Mouse (Mus musculus) embryonic facial prominence, embryonic 10.5 days (tissue): ENCODE data around the gene Pcsk7. TPM values are rescaled to one million over a fixed set of nuclear protein-coding genes. Genes with fewer than 3 reads are reported as not detected.
A peak's percentile ranks its signal among the peaks of the same experiment; 100 is the strongest.

Source experiments
- DNase-seq: peaks from one replicate; pipeline ENCODE4 v3.0.0-alpha.2; 2017; ENCODE audit warnings: low spot score
- H3K27ac ChIP-seq: fragments of 300-500 bp; sonication (generic); replicated peaks from 2 replicates; pipeline ENCODE4 v1.5.1; 2016; ENCODE audit warnings: mild to moderate bottlenecking
- H3K27me3 ChIP-seq: fragments of 300-500 bp; sonication (generic); replicated peaks from 2 replicates; pipeline ENCODE4 v1.6.1; 2016; ENCODE audit warnings: low read depth, mild to moderate bottlenecking; ENCODE audit not compliant: poor library complexity, severe bottlenecking
- H3K36me3 ChIP-seq: fragments of 300-500 bp; sonication (generic); replicated peaks from 2 replicates; pipeline ENCODE4 v1.6.1; 2016; ENCODE audit warnings: mild to moderate bottlenecking, moderate library complexity
- H3K4me1 ChIP-seq: fragments of 300-500 bp; sonication (generic); 2 replicates; pipeline ENCODE4 v1.6.1; 2016
- H3K4me3 ChIP-seq: fragments of 300-500 bp; sonication (generic); 2 replicates; pipeline ENCODE4 v1.5.1; 2016; ENCODE audit warnings: mild to moderate bottlenecking, moderate library complexity
- H3K9me3 ChIP-seq: fragments of 300-500 bp; sonication (generic); 2 replicates; pipeline ENCODE4 v1.6.1; 2016; ENCODE audit warnings: mild to moderate bottlenecking
- WGBS: fragments of 180-500 bp; shearing (Covaris S2); methylation state at CpG from one replicate; pipeline ENCODE4 v1.1.7; 2016; 5-methylcytosine and 5-hydroxymethylcytosine counted together
- polyA plus RNA-seq: library from polyadenylated mRNA; unstranded; fragments of >200 nt; fragmentation: Nextera tagmentation; extraction: Ambion mirVana; gene quantifications from 2 replicates; pipeline ENCODE4 v1.2.1, GENCODE M21; 2016

Gene Pcsk7
- 18.9 and 21.2 TPM in 2 replicates for polyA plus RNA-seq

DNA sequence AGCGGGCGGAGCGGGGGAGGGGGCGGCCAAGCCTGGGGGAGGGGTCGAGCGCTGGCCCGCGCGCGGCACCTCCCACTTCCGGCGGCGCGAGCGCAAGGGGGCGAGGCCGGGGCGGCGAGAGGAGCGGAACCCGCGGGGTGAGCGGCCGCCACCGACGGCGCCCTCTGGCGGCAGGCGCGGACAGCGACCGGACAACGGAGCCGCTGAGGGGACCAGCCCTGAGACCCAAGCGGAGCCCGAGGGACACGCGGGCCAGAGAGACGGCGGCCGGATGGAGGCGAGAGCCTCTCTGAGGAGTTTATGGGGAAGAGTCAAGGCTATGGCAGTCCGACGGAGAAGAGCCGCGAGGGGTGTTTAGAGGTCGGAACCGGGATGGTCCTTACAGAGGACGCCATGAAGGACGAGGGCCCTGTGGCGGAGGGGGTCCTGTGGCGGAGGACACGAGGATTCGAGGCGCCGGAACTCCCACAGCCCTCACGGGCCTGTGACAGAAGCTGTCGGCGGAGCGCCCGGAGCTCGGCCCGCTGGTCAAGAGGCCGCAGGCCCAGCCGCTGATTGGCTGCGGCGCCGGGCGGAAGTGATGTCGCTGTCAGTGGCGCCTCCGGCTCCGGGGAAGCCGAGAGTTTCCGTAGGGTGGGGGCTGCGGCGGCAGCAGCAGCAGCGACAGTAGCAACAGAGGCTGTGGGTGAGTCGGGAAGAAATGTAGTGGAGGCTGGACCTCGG is at the start of gene Pcsk7, which contains the start of gene Rnf214:
Gene Pcsk7, plus strand, starts transcription at position 143 of the 723 bp plus-strand sequence.
Gene Rnf214, minus strand, starts transcription at position 557 of the 723 bp plus-strand sequence.
- Histone ChIP-seq H3K9me3 (no peaks in the 10 kb centered on the region), H3K36me3 (peaks cover 53% of the 10 kb centered on the region), H3K4me3 (peak within 1 kb of the TSS; percentile 95), H3K27ac (peak within 1 kb of the TSS; percentile 98), H3K27me3 (no peaks in the 10 kb centered on the region), H3K4me1 (peaks cover 25% of the 10 kb centered on the region)
- peak; percentile 93 for DNase-seq
- under 1% methylated on average over 79 of the region's 80 CpGs for WGBS

GRCm38 (mm10) chr9:45859364-45859763 is 46.9 kb upstream of the Pcsk7 start:
- Histone ChIP-seq H3K4me1 (no peaks in the 10 kb centered on the region), H3K4me3 (no peak overlapping the region), H3K9me3 (no peaks in the 10 kb centered on the region), H3K27ac (no peak overlapping the region), H3K36me3 (peaks cover 98% of the 10 kb centered on the region), H3K27me3 (no peaks in the 10 kb centered on the region)
- no peak for DNase-seq
- WGBS = 92% methylated on average over 10 of the region's 10 CpGs

GRCm38 (mm10) chr9:45861813-45862212 is 44.5 kb upstream of the Pcsk7 start:
- no peaks in the 10 kb centered on the region for H3K27me3 ChIP-seq
- no peak overlapping the region for H3K4me3 ChIP-seq
- no peaks in the 10 kb centered on the region for H3K4me1 ChIP-seq
- 91% methylated on average over 7 of the region's 7 CpGs for WGBS
- no peak overlapping the region for H3K27ac ChIP-seq
- DNase-seq = no peak
- no peaks in the 10 kb centered on the region for H3K9me3 ChIP-seq
- H3K36me3 ChIP-seq = peaks cover 98% of the 10 kb centered on the region

DNA sequence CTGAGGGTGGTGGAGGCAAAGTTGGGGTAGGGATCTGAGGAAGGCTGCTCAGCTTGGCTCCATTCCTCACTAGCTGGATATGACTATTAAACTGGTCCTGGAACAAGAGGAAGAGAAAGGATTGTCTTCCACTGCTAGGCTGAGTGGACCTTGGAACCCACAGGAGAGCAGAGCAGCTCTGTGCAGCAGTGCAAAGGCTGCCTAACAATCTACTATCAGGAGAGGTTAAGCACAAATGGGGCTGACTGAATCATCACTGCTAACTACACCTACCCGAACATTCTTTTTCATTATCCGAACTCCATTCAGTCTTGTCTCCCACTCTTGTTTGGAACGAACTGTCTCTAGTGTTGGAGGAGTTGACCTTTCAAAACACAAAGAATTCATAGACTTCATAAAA is 37.1 kb upstream of the Pcsk7 start:
- no peaks in the 10 kb centered on the region for H3K4me1 ChIP-seq
- H3K27me3 ChIP-seq = no peaks in the 10 kb centered on the region
- H3K4me3 ChIP-seq = no peak overlapping the region
- H3K36me3 ChIP-seq = peaks cover 99% of the 10 kb centered on the region
- H3K9me3 ChIP-seq = no peaks in the 10 kb centered on the region
- WGBS = 93% methylated on average over 3 of the region's 3 CpGs
- H3K27ac ChIP-seq = no peak overlapping the region
- DNase-seq = no peak

DNA sequence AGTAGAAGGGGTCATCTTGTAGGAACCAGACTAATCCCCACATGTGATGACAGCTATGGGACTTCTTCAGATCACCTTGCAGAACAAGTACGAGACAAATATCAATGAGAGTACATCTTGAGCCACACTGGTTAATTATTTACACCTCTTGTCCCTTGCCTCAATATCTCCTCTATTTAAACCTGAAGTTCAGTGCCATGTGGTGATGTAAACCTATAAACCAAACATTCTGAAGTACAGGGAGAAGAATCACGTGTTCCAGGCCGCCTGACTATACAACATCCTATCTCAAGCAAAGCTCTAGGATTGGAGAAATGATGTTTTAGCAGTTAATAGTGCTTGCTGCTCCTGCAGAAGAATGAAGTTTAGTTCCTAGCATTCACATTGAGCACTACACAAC is 36.0 kb upstream of the Pcsk7 start:
- 93% methylated on average over 3 of the region's 3 CpGs for WGBS
- Histone ChIP-seq H3K9me3 (no peaks in the 10 kb centered on the region), H3K4me1 (no peaks in the 10 kb centered on the region), H3K27me3 (no peaks in the 10 kb centered on the region), H3K27ac (no peak overlapping the region), H3K36me3 (peaks cover 98% of the 10 kb centered on the region), H3K4me3 (no peak overlapping the region)
- no peak for DNase-seq

- no peak overlapping the region for H3K4me3 ChIP-seq
- H3K36me3 ChIP-seq = peaks cover 86% of the 10 kb centered on the region
- no peak for DNase-seq
- H3K9me3 ChIP-seq = no peaks in the 10 kb centered on the region
- H3K4me1 ChIP-seq = no peaks in the 10 kb centered on the region
- H3K27me3 ChIP-seq = no peaks in the 10 kb centered on the region
- H3K27ac ChIP-seq = no peak overlapping the region
- 86% methylated on average over 2 of the region's 2 CpGs for WGBS
Measured at GRCm38 (mm10) chr9:45877928-45878327, 28.4 kb upstream of the Pcsk7 start.

DNA sequence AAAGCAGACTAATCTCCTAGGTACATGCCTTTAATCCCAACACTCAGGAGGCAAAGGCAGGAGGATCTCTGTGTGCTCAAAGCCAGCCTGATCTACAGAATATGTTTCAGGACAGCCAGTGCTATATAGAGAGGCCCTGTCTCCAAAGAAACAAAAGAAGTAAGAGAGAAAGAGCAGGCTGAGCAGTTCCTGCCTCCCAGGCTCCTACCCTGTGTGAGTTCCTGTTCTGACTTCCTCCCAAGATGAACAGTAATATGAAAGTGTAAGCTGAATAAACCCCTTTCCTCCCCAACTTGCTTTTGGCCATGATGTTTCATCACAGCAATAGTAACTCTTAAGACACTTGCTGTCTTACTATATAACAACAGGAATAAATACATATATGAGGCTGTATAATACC is 12.6 kb upstream of the Pcsk7 start:
- Histone ChIP-seq H3K4me3 (no peak overlapping the region), H3K36me3 (peaks cover 100% of the 10 kb centered on the region), H3K4me1 (no peaks in the 10 kb centered on the region), H3K27ac (no peak overlapping the region), H3K27me3 (no peaks in the 10 kb centered on the region), H3K9me3 (no peaks in the 10 kb centered on the region)
- DNase-seq = no peak

DNA sequence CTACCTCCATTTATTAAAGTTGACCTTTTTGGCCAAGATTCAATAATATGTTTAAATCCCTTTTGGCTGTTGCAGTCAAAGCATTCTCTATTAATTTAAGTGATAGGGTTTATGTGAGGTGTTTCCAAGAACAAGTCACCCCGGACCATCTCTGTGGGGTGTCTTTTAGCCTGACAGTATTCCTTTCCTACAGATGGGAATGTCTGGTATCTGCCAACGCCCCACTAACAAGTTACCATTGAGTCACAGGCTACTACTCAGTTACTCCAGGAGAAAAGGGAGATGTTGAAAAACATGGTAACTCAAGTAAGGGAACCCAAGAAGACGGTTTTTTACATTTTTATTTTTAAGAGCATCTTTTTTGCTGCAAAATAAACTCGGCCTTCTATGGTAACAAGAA is 1.1 kb upstream of the Pcsk7 start:
- no peak for DNase-seq
- Histone ChIP-seq H3K9me3 (no peaks in the 10 kb centered on the region), H3K4me1 (peaks cover 25% of the 10 kb centered on the region), H3K27me3 (no peaks in the 10 kb centered on the region), H3K36me3 (peaks cover 48% of the 10 kb centered on the region), H3K4me3 (peak overlapping the region; percentile 95), H3K27ac (peak overlapping the region; percentile 98; the same call in 1 of the 2 replicates)
- 60% methylated on average over 4 of the region's 4 CpGs for WGBS

DNA sequence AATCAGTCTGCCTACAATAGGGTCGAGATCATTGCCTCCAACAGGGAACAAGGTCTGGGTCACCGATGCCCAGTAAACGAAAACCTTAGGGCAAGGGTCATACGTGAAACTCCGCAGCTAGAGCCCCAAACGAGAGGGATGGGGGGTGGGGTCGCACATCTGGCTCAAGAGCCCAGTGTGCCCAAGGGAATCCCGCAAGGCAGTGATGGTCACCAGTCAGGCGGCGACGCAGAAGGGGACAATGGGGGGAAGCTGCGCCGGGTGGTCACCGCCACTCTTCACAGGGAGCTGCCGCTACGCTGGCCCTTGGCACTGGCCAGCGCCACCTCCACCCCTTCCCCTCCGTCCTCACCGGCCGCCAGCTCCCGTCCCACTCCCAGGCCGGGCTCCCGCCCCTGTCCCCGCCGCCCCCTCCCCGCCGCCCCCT is 473 bp upstream of the Pcsk7 start:
- H3K27me3 ChIP-seq = no peaks in the 10 kb centered on the region
- H3K9me3 ChIP-seq = no peaks in the 10 kb centered on the region
- H3K36me3 ChIP-seq = peaks cover 48% of the 10 kb centered on the region
- peaks cover 25% of the 10 kb centered on the region for H3K4me1 ChIP-seq
- peak overlapping the region; percentile 98 for H3K27ac ChIP-seq
- WGBS = under 1% methylated on average over 25 of the region's 27 CpGs
- peak overlapping the region; percentile 95 for H3K4me3 ChIP-seq
- DNase-seq = no peak

DNA sequence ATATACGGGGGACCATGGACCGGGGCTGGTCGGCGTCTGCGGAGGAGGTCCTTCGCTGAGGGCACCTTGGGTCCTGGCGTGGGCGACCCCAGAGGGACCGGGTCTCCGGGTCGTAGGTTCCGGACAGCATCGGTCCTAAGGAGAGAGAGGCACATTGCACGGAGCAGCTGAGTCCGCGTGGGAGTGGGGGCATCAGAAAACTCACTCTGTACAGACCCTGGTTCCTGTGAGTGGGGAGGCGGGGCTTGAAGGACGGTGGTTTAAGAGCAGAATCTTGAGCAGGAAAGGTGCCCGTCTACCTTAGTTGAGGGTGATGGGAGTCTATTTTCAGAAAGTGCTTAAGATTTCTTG is 756 bp downstream of the Pcsk7 start:
- no peak for DNase-seq
- H3K4me1 ChIP-seq = peaks cover 25% of the 10 kb centered on the region
- peaks cover 53% of the 10 kb centered on the region for H3K36me3 ChIP-seq
- H3K4me3 ChIP-seq = peak overlapping the region; percentile 95
- H3K27ac ChIP-seq = peak overlapping the region; percentile 98
- H3K9me3 ChIP-seq = no peaks in the 10 kb centered on the region
- no peaks in the 10 kb centered on the region for H3K27me3 ChIP-seq
- under 1% methylated on average over 19 of the region's 19 CpGs for WGBS

- 89% methylated on average over 3 of the region's 3 CpGs for WGBS
- Histone ChIP-seq H3K27ac (no peak overlapping the region), H3K4me3 (no peak overlapping the region), H3K4me1 (peaks cover 10% of the 10 kb centered on the region), H3K27me3 (no peaks in the 10 kb centered on the region), H3K36me3 (peaks cover 72% of the 10 kb centered on the region), H3K9me3 (no peaks in the 10 kb centered on the region)
- DNase-seq = no peak
Measured at GRCm38 (mm10) chr9:45910995-45911394, 4.7 kb downstream of the Pcsk7 start.

GRCm38 (mm10) chr9:45911673-45912072 is 5.4 kb downstream of the Pcsk7 start:
- 79% methylated on average over 1 of the region's 1 CpGs for WGBS
- H3K4me1 ChIP-seq = peaks cover 10% of the 10 kb centered on the region
- DNase-seq = peak; percentile 42
- peaks cover 79% of the 10 kb centered on the region for H3K36me3 ChIP-seq
- no peaks in the 10 kb centered on the region for H3K27me3 ChIP-seq
- no peak overlapping the region for H3K4me3 ChIP-seq
- no peak overlapping the region for H3K27ac ChIP-seq
- H3K9me3 ChIP-seq = no peaks in the 10 kb centered on the region

GRCm38 (mm10) chr9:45915659-45916058 is 9.4 kb downstream of the Pcsk7 start:
- no peaks in the 10 kb centered on the region for H3K9me3 ChIP-seq
- H3K36me3 ChIP-seq = peaks cover 93% of the 10 kb centered on the region
- H3K27ac ChIP-seq = no peak overlapping the region
- H3K4me1 ChIP-seq = no peaks in the 10 kb centered on the region
- H3K27me3 ChIP-seq = no peaks in the 10 kb centered on the region
- DNase-seq = no peak
- WGBS = 91% methylated on average over 2 of the region's 2 CpGs
- H3K4me3 ChIP-seq = no peak overlapping the region
